ENCODE assay signal across 21 mouse cellular contexts in the genomic region with DNA sequence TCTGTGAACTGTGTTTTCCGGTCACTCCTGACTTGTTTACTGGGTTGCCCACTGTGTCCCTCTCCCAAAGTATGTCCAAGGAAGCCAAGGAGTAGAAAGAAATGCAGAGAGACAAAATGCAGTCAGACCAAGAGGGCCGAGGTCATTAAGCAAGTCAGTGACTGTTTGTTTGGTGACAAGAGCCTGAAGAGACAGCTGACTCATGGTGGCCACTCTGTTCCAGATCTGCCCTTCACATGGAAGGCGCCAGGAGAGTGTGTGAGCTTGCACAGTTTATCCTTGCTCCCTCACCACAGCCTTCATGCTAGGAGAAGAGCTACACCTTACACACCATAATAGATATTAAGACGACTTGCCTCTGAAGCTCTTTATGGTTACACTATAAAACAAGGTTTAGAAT. TPM values are rescaled to one million over a fixed set of nuclear protein-coding genes. Genes with fewer than 3 reads are reported as not detected.
A peak's percentile ranks its signal among the peaks of the same experiment; 100 is the strongest.
DNase-seq lines count a peak whose midpoint lies in the region; ATAC-seq lines count a peak whose summit lies in the region.
"Had no signal": no experiment of that assay in that cellular context is flagged by ENCODE, and none has a peak within 500 bp of the region (broad histone marks: within the 10 kb centered on the region; RNA-seq: fewer than 3 reads in every experiment).

No protein-coding gene starts in this region.

- H3K4me3 ChIP-seq in heart, embryonic 11.5 days (ENCODE audit: low read depth, low read length), result no peak overlapping the region
- H3K4me3 ChIP-seq: embryonic facial prominence, embryonic 12.5 days; forebrain, embryonic 15.5 days had no signal

- no peaks in the 10 kb centered on the region for H3K36me3 ChIP-seq in heart, embryonic 11.5 days (ENCODE audit: control insufficient read depth, insufficient read depth, low read length)
- H3K36me3 ChIP-seq: embryonic facial prominence, embryonic 12.5 days; forebrain, embryonic 15.5 days had no signal

- 0 out of 2 replicates have a peak, but pooled peaks cover 3% of the 10 kb centered on the region for H3K4me1 ChIP-seq in heart, embryonic 11.5 days (ENCODE audit: control insufficient read depth, insufficient read depth, low read length)
- H3K4me1 ChIP-seq: embryonic facial prominence, embryonic 12.5 days; forebrain, embryonic 15.5 days had no signal

- no peak overlapping the region for H3K4me2 ChIP-seq in heart, embryonic 11.5 days
- H3K4me2 ChIP-seq: embryonic facial prominence, embryonic 12.5 days; forebrain, embryonic 15.5 days; hindbrain, embryonic 14.5 days had no signal

- no peaks in the 10 kb centered on the region for H3K9me3 ChIP-seq in heart, embryonic 11.5 days (replicated peaks; ENCODE audit: control insufficient read depth, low read length)
- H3K9me3 ChIP-seq: embryonic facial prominence, embryonic 12.5 days; forebrain, embryonic 15.5 days had no signal

- no peak for ATAC-seq in heart, embryonic 11.5 days (replicated peaks; ENCODE audit: insufficient number of reproducible peaks, low FRiP score, low TSS enrichment)
- ATAC-seq: activated CD4-positive, CD25-positive, alpha-beta regulatory T cell, adult 4 months; forebrain, embryonic 15.5 days; intestine, embryonic 16.5 days; Patski had no signal

- H3K27ac ChIP-seq in heart, embryonic 11.5 days (ENCODE audit: low read depth, low read length), result no peak overlapping the region
- H3K27ac ChIP-seq: embryonic facial prominence, embryonic 12.5 days; forebrain, embryonic 15.5 days; hindbrain, embryonic 14.5 days had no signal

- WGBS in heart, embryonic 11.5 days (ENCODE audit: insufficient replicate concordance), result 69% methylated on average over 4 of the region's 4 CpGs

- no peak overlapping the region for H3K9ac ChIP-seq in heart, embryonic 11.5 days (ENCODE audit: low read depth, low read length)
- H3K9ac ChIP-seq: embryonic facial prominence, embryonic 12.5 days; forebrain, embryonic 15.5 days; hindbrain, embryonic 14.5 days had no signal

- no peaks in the 10 kb centered on the region for H3K27me3 ChIP-seq in heart, embryonic 11.5 days (ENCODE audit: control insufficient read depth, insufficient read depth, low read length)
- H3K27me3 ChIP-seq: embryonic facial prominence, embryonic 12.5 days; forebrain, embryonic 15.5 days had no signal

- DNase-seq in adrenal gland, adult (ENCODE audit: inconsistent age in 2 of 2, low spot score in 1 of 2), result peak; percentile 13 to 68
- DNase-seq in adrenal gland, postnatal 10 days, result no peak
- DNase-seq in heart, adult 11 months, result peak; percentile 86
- peak; percentile 4 for DNase-seq in 3134 (ENCODE audit: extremely low read depth, insufficient read length, low spot score)
- peak; percentile 46 to 50 for DNase-seq in adrenal gland, postnatal 36 days
- DNase-seq in layer of hippocampus, adult 18-20 months (ENCODE audit: low spot score in 2 of 2), result no peak
- DNase-seq: cerebellum, adult 11 months; cerebellum, adult 9-10 months; cerebellum, postnatal 25 days; gastrocnemius, postnatal 14 days; heart, postnatal 10 days; kidney, adult 2 months had no signal

RNA-seq across cellular contexts. Expression of gene Zfp385b, which starts 28.6 kb away (rescaled TPM):
- total RNA-seq in adrenal gland, postnatal 10 days (2021), result 1 to 10 TPM; 2.4 to 2.9 TPM
- 3.2 and 3.8 TPM in 2 replicates for polyA plus RNA-seq in heart, embryonic 11.5 days (2014; fragmentation: Nextera tagmentation; extraction: Ambion mirVana)
- total RNA-seq in adrenal gland, postnatal 36 days (2021), result 1 to 10 TPM in 1 of 2 experiments, under 1 TPM in 1; 0.30 to 1.1 TPM
- 10 to 100 TPM; 47.4 to 47.5 TPM for total RNA-seq in layer of hippocampus, adult 18-20 months (2021)
- total RNA-seq: hematopoietic stem cell, adult 5-6 weeks; MEL had no signal

Comparison
In these comparisons a context has a peak if more than half of its experiments do, and no peak if none do; other contexts are left out.
1. DNase-seq: peak in adrenal gland, adult (2 of 2), heart, adult 11 months (single experiment), 3134 (single experiment) and adrenal gland, postnatal 36 days (2 of 2); none in adrenal gland, postnatal 10 days (single experiment) and layer of hippocampus, adult 18-20 months (0 of 2).
2. RNA of gene Zfp385b, which starts 28.6 kb away (total RNA-seq): 47.4 to 47.5 TPM in layer of hippocampus, adult 18-20 months; 2.4 to 2.9 TPM in adrenal gland, postnatal 10 days and 0.30 to 1.1 TPM in adrenal gland, postnatal 36 days; every median in the first group is over 10 times any median in the second.